Mouse (Mus musculus): ENCODE data around the gene Il9r. TPM values are rescaled to one million over a fixed set of nuclear protein-coding genes. Genes with fewer than 3 reads are reported as not detected.

The Il9r gene
- 1.9 and 2.1 TPM in 2 replicates for polyA plus RNA-seq (2012; rRNA removed)

DNA sequence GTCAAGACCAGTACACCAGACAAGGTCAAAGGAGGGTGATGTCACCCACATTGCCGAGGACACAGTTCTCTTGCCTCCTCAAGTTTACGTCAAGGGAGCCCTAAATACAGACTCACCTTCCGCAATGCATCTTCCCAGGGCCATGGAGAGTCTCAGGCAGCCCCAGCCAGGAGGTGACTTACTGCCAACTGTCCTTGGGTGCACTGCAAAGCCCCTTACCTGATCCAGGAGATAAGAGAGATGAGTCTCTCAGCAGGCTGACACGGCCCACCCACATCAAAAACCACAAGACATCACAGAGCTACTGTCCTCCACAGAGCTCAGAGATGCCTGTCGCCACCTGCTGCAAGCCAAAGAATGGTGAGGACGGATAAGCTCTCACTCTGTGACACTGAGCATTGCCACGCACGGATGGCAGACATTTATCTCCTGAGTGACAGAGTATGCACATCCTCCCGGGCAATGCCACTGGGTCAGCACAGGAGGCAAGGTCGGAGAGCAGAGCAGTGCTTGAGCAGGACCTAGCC is at the start of gene Il9r:
TSS of gene Il9r (minus strand) at position 205 of the 527 bp plus-strand sequence.

DNA sequence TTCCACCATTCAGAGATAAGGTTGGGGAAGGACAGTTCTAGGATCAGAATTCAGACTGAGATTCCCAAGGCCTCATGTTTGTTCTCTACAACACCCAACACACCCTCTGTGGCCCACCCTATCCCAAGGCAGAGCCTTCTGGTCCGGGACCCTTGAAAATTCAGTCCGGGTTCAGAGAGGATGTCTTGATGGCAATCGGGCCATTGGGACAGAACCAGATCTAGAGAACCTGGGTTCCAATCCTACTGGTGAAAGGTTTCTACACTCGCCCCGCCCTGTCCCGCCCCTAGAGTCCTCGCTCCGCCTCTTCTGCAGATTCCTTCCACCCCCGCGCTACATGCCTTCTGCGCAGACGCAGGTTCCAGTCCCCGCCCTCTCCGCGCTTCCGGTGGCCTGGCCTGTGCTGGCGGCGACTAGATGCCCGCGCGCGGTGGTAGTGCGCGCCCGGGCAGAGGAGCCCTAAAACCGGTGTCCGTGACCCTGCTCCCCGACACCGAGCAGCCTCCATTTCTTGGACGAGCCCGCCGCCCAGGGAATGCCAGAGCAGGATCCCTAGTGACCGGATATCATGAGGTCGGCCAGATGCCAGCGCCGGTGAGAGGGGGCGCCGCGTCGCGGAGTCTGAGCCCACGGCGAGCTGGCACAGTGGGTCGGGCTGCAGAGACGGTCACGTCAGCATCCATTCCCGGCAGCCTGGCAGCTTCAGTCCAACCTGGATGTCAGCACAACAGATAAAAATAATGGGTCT is 26.2 kb upstream of the Il9r start, which contains the start of gene Mpg:
TSS of gene Mpg (plus strand) at position 382 of the 748 bp plus-strand sequence.

DNA sequence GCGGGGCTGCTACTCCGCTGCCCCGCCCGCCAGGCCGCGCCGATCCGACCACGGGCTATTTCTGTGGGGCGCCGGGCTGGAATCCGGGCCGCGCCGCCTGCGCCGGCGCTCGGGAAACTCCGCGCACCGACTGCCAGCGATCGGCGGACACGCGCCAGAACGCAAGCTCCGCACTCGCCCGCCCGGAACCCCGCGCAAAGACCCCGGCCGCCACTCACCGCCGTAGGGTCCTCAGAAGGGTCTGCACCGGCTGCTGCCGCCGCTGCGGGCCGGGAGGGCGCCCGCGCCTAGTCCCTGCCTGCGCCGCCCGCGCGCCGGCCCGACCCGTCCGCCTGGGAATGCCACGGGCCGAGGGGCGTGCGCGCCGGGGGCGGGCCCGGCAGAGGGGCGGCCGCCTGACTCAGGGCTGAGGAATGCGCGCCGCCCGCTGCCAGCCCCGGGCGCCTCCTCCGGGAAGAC is 21.9 kb upstream of the Il9r start, which contains the start of gene Rhbdf1:
TSS of gene Rhbdf1 (minus strand) at position 350 of the 459 bp plus-strand sequence.

DNA sequence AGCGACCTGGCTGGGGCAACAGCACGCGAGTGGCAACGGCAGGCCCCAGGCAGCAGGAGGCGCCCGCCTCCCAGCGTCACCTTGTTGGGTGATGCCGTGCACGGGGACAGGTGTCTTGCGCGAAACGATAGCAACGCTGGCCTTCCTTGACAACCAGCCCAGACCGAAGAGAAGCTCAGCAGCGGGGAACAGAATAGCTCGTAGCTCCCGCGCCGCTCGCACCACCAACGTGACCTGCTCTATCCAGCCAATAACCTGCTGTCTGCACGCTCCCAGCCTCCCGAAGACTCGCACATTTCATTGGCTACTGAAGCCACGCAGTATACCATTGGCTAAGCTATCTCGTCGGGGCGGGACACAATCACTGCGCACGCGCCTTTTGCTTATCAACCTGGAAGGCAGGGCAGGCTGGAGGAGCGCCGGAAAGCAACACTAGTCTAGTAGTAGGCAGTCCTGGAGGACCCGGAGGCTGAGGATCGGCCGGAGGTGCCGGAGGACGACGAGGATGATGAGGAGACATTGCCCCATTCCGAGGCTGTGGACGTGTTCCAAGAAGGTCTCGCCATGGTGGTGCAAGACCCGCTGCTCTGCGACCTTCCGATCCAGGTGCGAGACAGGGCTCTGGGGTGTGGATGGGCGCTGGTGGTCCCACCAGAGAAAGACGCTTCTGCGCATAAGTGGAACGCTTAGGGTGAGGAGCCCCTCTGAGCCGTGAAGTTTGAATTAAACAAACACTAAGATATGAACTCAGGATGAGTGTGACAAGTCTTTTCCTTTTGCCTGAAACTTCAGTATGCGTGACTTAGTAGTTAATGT is 5.2 kb upstream of the Il9r start, which contains the start of gene Snrnp25:
TSS of gene Snrnp25 (plus strand) at position 358 of the 816 bp plus-strand sequence.

Other genes starting within 250 kb of the Il9r start
- gene 4930524B15Rik, start 234.7 kb downstream of the Il9r start, polyA plus RNA-seq (2012; rRNA removed): not detected in 2 replicates
- gene Nsg2, start 199.8 kb downstream of the Il9r start, polyA plus RNA-seq (2012; rRNA removed): 5.1 and 5.9 TPM in 2 replicates
- 49.0 and 54.1 TPM in 2 replicates for gene Snrnp25, start 5.1 kb upstream of the Il9r start, polyA plus RNA-seq (2012; rRNA removed)
- 114 and 144 TPM in 2 replicates for gene Rhbdf1, start 22.0 kb upstream of the Il9r start, polyA plus RNA-seq (2012; rRNA removed)
- 10.7 and 12.0 TPM in 2 replicates for gene Mpg, start 26.2 kb upstream of the Il9r start, polyA plus RNA-seq (2012; rRNA removed)
- gene Nprl3, start 67.4 kb upstream of the Il9r start, polyA plus RNA-seq (2012; rRNA removed): 58.1 and 58.6 TPM in 2 replicates
- not detected in 2 replicates for gene Hba-x, start 76.1 kb upstream of the Il9r start, polyA plus RNA-seq (2012; rRNA removed)
- 151 and 983 TPM in 2 replicates for gene Hba-a1, start 83.2 kb upstream of the Il9r start, polyA plus RNA-seq (2012; rRNA removed)
- 0.31 TPM in 1 of 2 replicates, not detected in the other for gene Hbq1b, start 86.7 kb upstream of the Il9r start, polyA plus RNA-seq (2012; rRNA removed)
- gene Hba-a2, start 96.2 kb upstream of the Il9r start, polyA plus RNA-seq (2012; rRNA removed): 244 and 1,247 TPM in 2 replicates
- 0.29 TPM in 1 of 2 replicates, not detected in the other for gene Hbq1a, start 99.8 kb upstream of the Il9r start, polyA plus RNA-seq (2012; rRNA removed)
- 5.9 TPM in 2 replicates for gene Sh3pxd2b, start 147.5 kb upstream of the Il9r start, polyA plus RNA-seq (2012; rRNA removed)

All from colon, adult 2 months (tissue).